Mouse (Mus musculus) lung, embryonic 15.5 days (tissue): Measurements from ENCODE around the gene Lhfpl2. TPM values are rescaled to one million over a fixed set of nuclear protein-coding genes. Genes with fewer than 3 reads are reported as not detected.

Source experiments
- ATAC-seq: fragments of 200-750 bp; cut with Nextera tagmentation; 2 replicates; pipeline ENCODE4 v1.8.0; 2017; ENCODE audit warnings: moderate number of reproducible peaks, borderline replicate concordance; ENCODE audit not compliant: low FRiP score, low TSS enrichment; ENCODE audit errors: extremely low read depth
- H3K27ac ChIP-seq: fragments of 300-500 bp; sonication (generic); 2 replicates; pipeline ENCODE4 v1.5.1; 2015; ENCODE audit warnings: moderate library complexity, mild to moderate bottlenecking, inconsistent platforms
- H3K27me3 ChIP-seq: fragments of 300-500 bp; sonication (generic); 2 replicates; pipeline ENCODE4 v1.6.1; 2015; ENCODE audit warnings: inconsistent platforms
- H3K36me3 ChIP-seq: fragments of 300-500 bp; sonication (generic); 2 replicates; pipeline ENCODE4 v1.6.1; 2015; ENCODE audit warnings: inconsistent platforms
- H3K4me1 ChIP-seq: fragments of 300-500 bp; sonication (generic); 2 replicates; pipeline ENCODE4 v1.6.1; 2015; ENCODE audit warnings: inconsistent platforms
- H3K4me2 ChIP-seq: fragments of 300-500 bp; sonication (generic); 2 replicates; pipeline ENCODE4 v1.6.1; 2015; ENCODE audit warnings: inconsistent platforms, mild to moderate bottlenecking, moderate library complexity
- H3K4me3 ChIP-seq: fragments of 300-500 bp; sonication (generic); 2 replicates; pipeline ENCODE4 v1.5.1; 2015; ENCODE audit warnings: mild to moderate bottlenecking, inconsistent platforms
- H3K9ac ChIP-seq: fragments of 300-500 bp; sonication (generic); 2 replicates; pipeline ENCODE4 v1.6.1; 2015; ENCODE audit warnings: inconsistent platforms
- H3K9me3 ChIP-seq: fragments of 300-500 bp; sonication (generic); 2 replicates; pipeline ENCODE4 v1.6.1; 2016; ENCODE audit warnings: inconsistent platforms
- WGBS: fragments of 180-500 bp; shearing (Covaris S2); methylation state at CpG from one replicate; pipeline ENCODE4 v1.1.7; 2015; 5-methylcytosine and 5-hydroxymethylcytosine counted together
- polyA plus RNA-seq: library from polyadenylated mRNA; unstranded; fragments of >200 nt; fragmentation: Nextera tagmentation; extraction: Ambion mirVana; gene quantifications from 2 replicates; pipeline ENCODE4 v1.2.1, GENCODE M21; 2015

Gene Lhfpl2
- polyA plus RNA-seq, 1 experiment from 2014 or later: 56.7 TPM

GRCm38 (mm10) chr13:94223609-94224008, 166.0 kb downstream of the Lhfpl2 start:
- H3K9me3 ChIP-seq: no peaks in the 10 kb centered on the region
- H3K27ac ChIP-seq: no peak overlapping the region
- H3K4me2 ChIP-seq: no peak overlapping the region
- H3K9ac ChIP-seq: no peak overlapping the region
- H3K27me3 ChIP-seq: no peaks in the 10 kb centered on the region
- ATAC-seq: no peak
- H3K4me3 ChIP-seq: no peak overlapping the region
- H3K4me1 ChIP-seq: no peaks in the 10 kb centered on the region
- peaks cover 9% of the 10 kb centered on the region; the same call in 1 of the 2 replicates for H3K36me3 ChIP-seq
- 78% methylated on average over 14 of the region's 14 CpGs for WGBS

DNA sequence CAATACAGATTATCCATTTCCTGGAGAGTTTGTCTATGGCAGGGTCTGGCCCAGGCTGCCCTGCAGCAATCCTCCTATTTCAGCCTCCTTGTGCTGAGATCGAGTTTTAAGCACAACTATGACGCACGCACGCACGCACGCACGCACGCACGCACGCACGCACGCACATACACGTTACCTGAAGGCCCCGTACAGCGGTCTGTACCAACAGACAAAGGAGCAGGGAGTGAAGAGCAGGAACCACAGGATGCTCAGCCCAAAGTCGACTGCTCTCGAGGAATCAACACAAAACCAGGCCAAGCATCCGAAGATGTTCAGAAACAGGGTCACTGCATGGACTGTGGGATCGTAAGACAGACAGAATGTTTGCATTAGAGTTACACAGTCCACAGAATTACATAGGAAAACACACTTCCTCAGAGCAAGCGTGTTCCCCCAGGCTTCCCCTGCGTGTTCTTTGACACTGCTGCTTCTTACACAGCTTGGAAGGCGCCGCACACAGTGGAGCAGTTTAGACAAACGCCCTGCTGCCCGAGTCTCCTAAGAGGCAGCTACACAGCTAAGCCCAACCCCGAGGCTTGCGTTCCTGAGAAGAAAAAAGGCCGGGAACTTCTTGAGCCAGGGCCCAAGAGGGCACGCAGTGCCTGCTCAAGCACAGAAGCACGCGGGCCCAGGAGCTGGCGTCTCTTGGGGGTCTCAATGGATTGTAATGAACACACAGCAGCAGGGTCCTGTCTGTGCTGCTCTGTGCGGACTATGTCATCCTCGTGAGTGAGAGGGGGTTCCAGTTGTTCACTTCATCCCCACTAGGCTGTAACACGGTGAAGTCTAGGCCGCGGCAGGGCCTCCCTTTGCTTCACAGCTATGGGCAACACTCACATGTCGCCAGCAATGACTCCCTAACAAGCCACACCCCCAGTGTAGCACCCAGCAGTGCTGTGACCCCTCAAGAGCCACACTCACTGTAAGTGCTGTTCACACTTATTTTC, 167.4 kb downstream of the Lhfpl2 start:
- H3K4me2 ChIP-seq: no peak overlapping the region
- H3K9me3 ChIP-seq: no peaks in the 10 kb centered on the region
- ATAC-seq: no peak
- peaks cover 9% of the 10 kb centered on the region; the same call in 1 of the 2 replicates for H3K36me3 ChIP-seq
- H3K27ac ChIP-seq: no peak overlapping the region
- WGBS: 92% methylated on average over 38 of the region's 38 CpGs
- H3K4me1 ChIP-seq: no peaks in the 10 kb centered on the region
- H3K4me3 ChIP-seq: no peak overlapping the region
- H3K27me3 ChIP-seq: no peaks in the 10 kb centered on the region
- H3K9ac ChIP-seq: no peak overlapping the region

DNA sequence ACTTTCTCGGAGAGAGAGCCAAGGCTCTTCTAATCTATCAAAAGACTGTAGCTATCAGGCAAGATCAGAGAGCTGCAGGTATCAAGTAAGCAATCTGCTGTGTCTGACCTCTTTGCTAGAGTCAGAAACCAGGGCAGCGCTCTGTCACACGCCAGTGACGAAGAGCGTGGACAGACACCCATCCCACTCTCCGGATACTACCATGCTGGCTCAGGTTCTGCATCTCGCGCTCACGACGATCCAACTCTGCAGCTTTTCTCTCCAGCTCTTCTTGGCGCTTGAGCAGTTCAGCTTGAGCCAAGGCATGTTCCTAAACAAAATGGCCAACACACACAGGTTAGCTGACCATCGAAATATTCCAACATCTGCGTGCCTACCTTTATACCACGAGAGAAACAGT, 174.3 kb downstream of the Lhfpl2 start:
- Histone ChIP-seq H3K4me1 (no peaks in the 10 kb centered on the region), H3K4me2 (no peak overlapping the region)
- no peak for ATAC-seq

GRCm38 (mm10) chr13:94239488-94239887, 181.9 kb downstream of the Lhfpl2 start:
- H3K4me3 ChIP-seq: no peak overlapping the region
- H3K27me3 ChIP-seq: no peaks in the 10 kb centered on the region
- H3K27ac ChIP-seq: no peak overlapping the region
- H3K9ac ChIP-seq: no peak overlapping the region
- 57% methylated on average over 4 of the region's 4 CpGs for whole genome bisulfite sequencing
- no peaks in the 10 kb centered on the region for H3K4me1 ChIP-seq
- H3K36me3 ChIP-seq: no peaks in the 10 kb centered on the region
- H3K9me3 ChIP-seq: no peaks in the 10 kb centered on the region
- H3K4me2 ChIP-seq: no peak overlapping the region
- no peak for ATAC-seq

More for the DNA sequence above, 174.3 kb downstream of the Lhfpl2 start:
- H3K27ac ChIP-seq: no peak overlapping the region
- H3K4me3 ChIP-seq: no peak overlapping the region
- H3K9me3 ChIP-seq: no peaks in the 10 kb centered on the region
- H3K9ac ChIP-seq: no peak overlapping the region
- H3K36me3 ChIP-seq: 0 out of 2 replicates have a peak, but pooled peaks cover 5% of the 10 kb centered on the region
- no peaks in the 10 kb centered on the region for H3K27me3 ChIP-seq
- WGBS: 79% methylated on average over 14 of the region's 14 CpGs

GRCm38 (mm10) chr13:94240111-94240510, 182.5 kb downstream of the Lhfpl2 start:
- no peak overlapping the region for H3K27ac ChIP-seq
- H3K9ac ChIP-seq: no peak overlapping the region
- H3K9me3 ChIP-seq: no peaks in the 10 kb centered on the region
- no peaks in the 10 kb centered on the region for H3K27me3 ChIP-seq
- 65% methylated on average over 6 of the region's 6 CpGs for WGBS
- no peak overlapping the region for H3K4me2 ChIP-seq
- H3K4me1 ChIP-seq: no peaks in the 10 kb centered on the region
- H3K4me3 ChIP-seq: no peak overlapping the region
- H3K36me3 ChIP-seq: no peaks in the 10 kb centered on the region
- no peak for ATAC-seq

DNA sequence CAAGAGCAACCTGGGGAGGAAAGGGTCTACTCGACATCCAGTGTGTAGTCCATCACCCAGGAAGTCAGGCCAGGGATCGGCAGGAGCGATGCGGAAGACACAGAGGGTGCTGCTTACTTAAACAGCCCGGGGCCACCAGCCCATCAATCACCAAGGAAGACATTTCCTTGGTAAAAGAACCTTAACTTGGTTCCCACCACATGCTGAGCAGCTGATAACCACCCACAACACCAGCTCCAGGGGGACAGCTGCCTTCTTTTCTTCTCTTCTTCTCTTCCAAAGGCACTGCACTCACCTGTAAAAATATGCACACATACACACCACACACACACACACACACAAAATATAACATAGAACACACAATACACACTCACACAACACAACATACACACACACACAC, 183.3 kb downstream of the Lhfpl2 start:
- H3K4me3 ChIP-seq: no peak overlapping the region
- no peak overlapping the region for H3K4me2 ChIP-seq
- no peaks in the 10 kb centered on the region for H3K27me3 ChIP-seq
- H3K9me3 ChIP-seq: no peaks in the 10 kb centered on the region
- H3K27ac ChIP-seq: no peak overlapping the region
- no peaks in the 10 kb centered on the region for H3K4me1 ChIP-seq
- H3K9ac ChIP-seq: no peak overlapping the region
- ATAC-seq: no peak
- 24% methylated on average over 5 of the region's 5 CpGs for WGBS
- H3K36me3 ChIP-seq: no peaks in the 10 kb centered on the region

DNA sequence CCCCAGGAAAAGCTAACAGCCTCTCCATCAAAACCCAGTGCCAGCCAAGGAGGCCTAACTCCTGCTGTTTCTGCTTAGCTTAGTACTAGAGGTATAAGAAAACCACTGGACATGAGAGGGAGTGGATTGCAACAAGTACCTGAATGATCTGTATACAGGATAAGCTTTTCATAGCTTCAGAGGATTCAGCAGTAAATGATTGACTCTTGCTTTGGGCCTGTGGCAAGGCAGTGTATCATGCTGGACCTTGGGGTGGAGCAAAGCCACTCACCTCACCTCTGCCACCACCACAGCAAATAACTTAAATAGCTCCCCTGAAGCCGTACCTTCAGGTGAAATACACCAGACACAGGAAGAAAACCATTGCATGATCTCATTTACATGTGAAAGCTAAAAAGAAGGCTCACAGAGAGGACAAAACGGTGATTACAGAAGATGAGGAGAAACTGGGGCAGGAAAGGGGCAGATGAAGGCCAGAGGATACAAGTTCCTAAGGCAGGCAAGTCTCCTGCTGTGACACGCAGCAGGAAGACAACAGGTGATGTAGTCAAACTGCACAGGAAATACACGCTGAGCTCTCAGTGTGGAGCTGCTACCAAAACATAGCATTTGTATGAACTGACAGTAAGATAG, 184.4 kb downstream of the Lhfpl2 start:
- Histone ChIP-seq H3K4me3 (no peak overlapping the region), H3K9ac (no peak overlapping the region), H3K4me1 (no peaks in the 10 kb centered on the region), H3K9me3 (no peaks in the 10 kb centered on the region), H3K27me3 (no peaks in the 10 kb centered on the region), H3K36me3 (no peaks in the 10 kb centered on the region), H3K27ac (no peak overlapping the region), H3K4me2 (no peak overlapping the region)
- WGBS: 56% methylated on average over 4 of the region's 4 CpGs
- no peak for ATAC-seq

GRCm38 (mm10) chr13:94242897-94243296, 185.3 kb downstream of the Lhfpl2 start:
- WGBS: 76% methylated on average over 2 of the region's 2 CpGs
- Histone ChIP-seq H3K9me3 (no peaks in the 10 kb centered on the region), H3K4me1 (no peaks in the 10 kb centered on the region), H3K4me3 (no peak overlapping the region), H3K4me2 (no peak overlapping the region), H3K27ac (no peak overlapping the region), H3K27me3 (no peaks in the 10 kb centered on the region), H3K9ac (no peak overlapping the region), H3K36me3 (no peaks in the 10 kb centered on the region)
- no peak for ATAC-seq

Other genes starting within 250 kb of the Lhfpl2 start
- gene Scamp1, start 228.1 kb downstream of the Lhfpl2 start, polyA plus RNA-seq: 29.9 and 31.7 TPM in 2 replicates